In genomic region chr5:113908592-113909441, GRCm38 (mm10) we compare ENCODE assay signal across 8 mouse cellular contexts. TPM values are rescaled to one million over a fixed set of nuclear protein-coding genes. Genes with fewer than 3 reads are reported as not detected.
DNase-seq lines count a peak whose midpoint lies in the region; ATAC-seq and TF ChIP-seq lines count a peak whose summit lies in the region.

TSS of gene Coro1c (minus strand) at chr5:113908758.

- peak within 1 kb of the TSS; percentile 99 for H3K27ac ChIP-seq in forebrain, embryonic 12.5 days
- peak within 1 kb of the TSS; percentile 94 for H3K27ac ChIP-seq in heart, postnatal 0 days (ENCODE audit: low read depth)
- H3K27ac ChIP-seq in liver, embryonic 16.5 days (ENCODE audit: low read length) = peak within 1 kb of the TSS; percentile 93
- peak within 1 kb of the TSS; percentile 99 for H3K27ac ChIP-seq in neural tube, embryonic 13.5 days (replicated peaks)
- peak within 1 kb of the TSS; percentile 89 for H3K27ac ChIP-seq in testis, adult 2 months (ENCODE audit: control insufficient read depth, insufficient read depth, low read depth, low read length)

- peak within 1 kb of the TSS; percentile 70 for H3K4me2 ChIP-seq in forebrain, embryonic 12.5 days
- peak within 1 kb of the TSS; percentile 65 for H3K4me2 ChIP-seq in heart, postnatal 0 days (ENCODE audit: low read depth, low read length)
- H3K4me2 ChIP-seq in liver, embryonic 16.5 days (ENCODE audit: low read depth, low read length) = peak within 1 kb of the TSS; percentile 99
- H3K4me2 ChIP-seq in neural tube, embryonic 13.5 days = peak within 1 kb of the TSS; percentile 69

- peak; percentile 58 for TF ChIP-seq CTCF in E14TG2a.4 (conservative IDR thresholded peaks at IDR 0.05; ENCODE audit: low read length)
- peak; percentile 87 for TF ChIP-seq CTCF in heart, postnatal 0 days (IDR thresholded peaks at IDR 0.05; ENCODE audit: low read depth)
- TF ChIP-seq CTCF in testis, adult 2 months (IDR thresholded peaks at IDR 0.05; ENCODE audit: control insufficient read depth, insufficient read depth, insufficient replicate concordance, low read depth, low read length) = peak; percentile 91

- WGBS in forebrain, embryonic 12.5 days = under 1% methylated on average over 48 of the region's 68 CpGs
- under 1% methylated on average over 49 of the region's 68 CpGs for WGBS in heart, postnatal 0 days
- under 1% methylated on average over 67 of the region's 68 CpGs for WGBS in liver, embryonic 16.5 days (ENCODE audit: insufficient replicate concordance)
- WGBS in neural tube, embryonic 13.5 days = under 1% methylated on average over 60 of the region's 68 CpGs

- TF ChIP-seq POLR2A in testis, adult 2 months (IDR thresholded peaks at IDR 0.05; ENCODE audit: control insufficient read depth, low read depth, low read length) = peak; percentile 56

- peak within 1 kb of the TSS; percentile 96 for H3K4me3 ChIP-seq in E14TG2a.4 (replicated peaks; ENCODE audit: low read length)
- H3K4me3 ChIP-seq in forebrain, embryonic 12.5 days (replicated peaks) = peak within 1 kb of the TSS; percentile 99
- H3K4me3 ChIP-seq in heart, postnatal 0 days (ENCODE audit: low read depth, low read length) = peak within 1 kb of the TSS; percentile 80
- H3K4me3 ChIP-seq in liver, embryonic 16.5 days (ENCODE audit: low read depth, low read length) = peak within 1 kb of the TSS; percentile 91
- peak within 1 kb of the TSS; percentile 96 for H3K4me3 ChIP-seq in neural tube, embryonic 13.5 days
- H3K4me3 ChIP-seq in testis, adult 2 months (ENCODE audit: control insufficient read depth, low read depth, low read length) = peak within 1 kb of the TSS; percentile 88

- H3K4me1 ChIP-seq in E14TG2a.4 (replicated peaks; ENCODE audit: low read depth, low read length) = peaks cover 65% of the 10 kb centered on the region
- H3K4me1 ChIP-seq in forebrain, embryonic 12.5 days = peaks cover 48% of the 10 kb centered on the region
- H3K4me1 ChIP-seq in heart, postnatal 0 days (ENCODE audit: control insufficient read depth, insufficient read depth) = peaks cover 20% of the 10 kb centered on the region; the same call in 1 of the 2 replicates
- H3K4me1 ChIP-seq in liver, embryonic 16.5 days (ENCODE audit: control insufficient read depth, low read depth, low read length) = peaks cover 47% of the 10 kb centered on the region
- peaks cover 42% of the 10 kb centered on the region for H3K4me1 ChIP-seq in neural tube, embryonic 13.5 days (replicated peaks)
- H3K4me1 ChIP-seq in testis, adult 2 months (ENCODE audit: control insufficient read depth, insufficient read depth, low read length) = peaks cover 18% of the 10 kb centered on the region

- peak; percentile 98 for DNase-seq in c-Kit-positive CD71-positive TER-119-positive erythroid progenitor cells, embryonic 14.5 days (ENCODE audit: low spot score)
- DNase-seq in heart, postnatal 0 days (ENCODE audit: low spot score) = peak; percentile 96
- DNase-seq in kidney, postnatal 4 days = peak; percentile 100

- no peaks in the 10 kb centered on the region for H3K36me3 ChIP-seq in E14TG2a.4 (ENCODE audit: insufficient read depth, low read length)
- no peaks in the 10 kb centered on the region for H3K36me3 ChIP-seq in forebrain, embryonic 12.5 days (replicated peaks)
- no peaks in the 10 kb centered on the region for H3K36me3 ChIP-seq in heart, postnatal 0 days (replicated peaks; ENCODE audit: control insufficient read depth, insufficient read depth, low read length)
- H3K36me3 ChIP-seq in liver, embryonic 16.5 days (ENCODE audit: control insufficient read depth, insufficient read depth) = no peaks in the 10 kb centered on the region
- H3K36me3 ChIP-seq in neural tube, embryonic 13.5 days = no peaks in the 10 kb centered on the region
- H3K36me3 ChIP-seq in testis, adult 2 months (ENCODE audit: control insufficient read depth, insufficient read depth, low read length) = no peaks in the 10 kb centered on the region

- peak; percentile 87 for ATAC-seq in forebrain, embryonic 12.5 days (ENCODE audit: low FRiP score)
- ATAC-seq in heart, postnatal 0 days (ENCODE audit: insufficient read depth, low read depth) = peak; percentile 91
- ATAC-seq in liver, embryonic 16.5 days (ENCODE audit: low read depth) = peak; percentile 84
- ATAC-seq in neural tube, embryonic 13.5 days (ENCODE audit: low read depth) = peak; percentile 88

- no peak for TF ChIP-seq EP300 in heart, postnatal 0 days (IDR thresholded peaks at IDR 0.05; ENCODE audit: low read depth)

- no peaks in the 10 kb centered on the region for H3K9me3 ChIP-seq in E14TG2a.4 (ENCODE audit: low read length)
- no peaks in the 10 kb centered on the region for H3K9me3 ChIP-seq in forebrain, embryonic 12.5 days
- H3K9me3 ChIP-seq in heart, postnatal 0 days (replicated peaks; ENCODE audit: control insufficient read depth, low read length) = no peaks in the 10 kb centered on the region
- H3K9me3 ChIP-seq in liver, embryonic 16.5 days (replicated peaks; ENCODE audit: control insufficient read depth, low read length) = no peaks in the 10 kb centered on the region
- H3K9me3 ChIP-seq in neural tube, embryonic 13.5 days = no peaks in the 10 kb centered on the region

- H3K9ac ChIP-seq in forebrain, embryonic 12.5 days = peak within 1 kb of the TSS; percentile 98
- peak within 1 kb of the TSS; percentile 88 for H3K9ac ChIP-seq in heart, postnatal 0 days (replicated peaks; ENCODE audit: low read depth, low read length)
- peak within 1 kb of the TSS; percentile 90 for H3K9ac ChIP-seq in liver, embryonic 16.5 days (ENCODE audit: low read depth, low read length)
- peak within 1 kb of the TSS; percentile 97 for H3K9ac ChIP-seq in neural tube, embryonic 13.5 days

- H3K27me3 ChIP-seq in E14TG2a.4 (ENCODE audit: insufficient read depth, low read length) = no peaks in the 10 kb centered on the region
- H3K27me3 ChIP-seq in forebrain, embryonic 12.5 days = no peaks in the 10 kb centered on the region
- no peaks in the 10 kb centered on the region for H3K27me3 ChIP-seq in heart, postnatal 0 days (ENCODE audit: control insufficient read depth, insufficient read depth, low read length)
- H3K27me3 ChIP-seq in liver, embryonic 16.5 days (ENCODE audit: control insufficient read depth, insufficient read depth, low read depth, low read length) = no peaks in the 10 kb centered on the region
- no peaks in the 10 kb centered on the region for H3K27me3 ChIP-seq in neural tube, embryonic 13.5 days
- H3K27me3 ChIP-seq in testis, adult 2 months (ENCODE audit: control insufficient read depth, insufficient read depth, low read length) = no peaks in the 10 kb centered on the region

RNA-seq across cellular contexts. Expression of gene Coro1c, which starts in this region (rescaled TPM):
- 256 and 277 TPM in 2 replicates for polyA plus RNA-seq in forebrain, embryonic 12.5 days (2016; fragmentation: Nextera tagmentation; extraction: Ambion mirVana)
- total RNA-seq in heart, postnatal 0 days (2014; rRNA removed; ENCODE audit: low replicate concordance) = 78.2 and 93.4 TPM in 2 replicates
- polyA plus RNA-seq in heart, postnatal 0 days (2015; fragmentation: Nextera tagmentation; extraction: Ambion mirVana) = 40.0 and 46.6 TPM in 2 replicates
- 40.8 and 40.9 TPM in 2 replicates for polyA plus RNA-seq in liver, embryonic 16.5 days (2015; fragmentation: Nextera tagmentation; extraction: Ambion mirVana)
- 183 and 200 TPM in 2 replicates for polyA plus RNA-seq in neural tube, embryonic 13.5 days (2015; fragmentation: Nextera tagmentation; extraction: Ambion mirVana)
- polyA plus RNA-seq in testis, adult 2 months (2012; rRNA removed) = 12.9 and 13.2 TPM in 2 replicates

Comparison
In these comparisons a context has a peak if more than half of its experiments do, and no peak if none do; other contexts are left out.
1. Peak in every context shown above with its lines: DNase-seq, ATAC-seq, H3K4me3 ChIP-seq and H3K27ac ChIP-seq.